Mouse (Mus musculus) liver, adult 10 weeks (tissue): ENCODE measurements around the gene Galnt15. TPM values are rescaled to one million over a fixed set of nuclear protein-coding genes. Genes with fewer than 3 reads are reported as not detected.

Experiments
- polyA plus RNA-seq: library from polyadenylated mRNA; stranded (reverse); fragments of 350-450 nt; fragmentation: Illumina TruSeq; extraction: RNeasy Lipid Tissue Mini Kit (QIAGEN cat#74804); gene quantifications from one replicate; pipeline ENCODE4 v1.2.3, GENCODE M21; 2014; ENCODE audit warnings: low read depth, low replicate concordance

Gene Galnt15
- 0.74 TPM for polyA plus RNA-seq

GRCm38 (mm10) chr14:32028681-32029091, at the start of gene Galnt15:
TSS of gene Galnt15 (plus strand) at chr14:32028989.

GRCm38 (mm10) chr14:32084761-32085485, 56.1 kb downstream of the Galnt15 start, which contains the start of gene Oxnad1:
TSS of gene Oxnad1 (plus strand) at chr14:32085374.

GRCm38 (mm10) chr14:32085486-32086201, 56.9 kb downstream of the Galnt15 start, which contains the start of gene Dph3:
TSS of gene Dph3 (minus strand) at chr14:32085729.

Other genes starting within 250 kb of the Galnt15 start
- 24.6 TPM for gene Ankrd28, start 198.3 kb upstream of the Galnt15 start, polyA plus RNA-seq
- 44.4 TPM for gene Oxnad1, start 56.4 kb downstream of the Galnt15 start, polyA plus RNA-seq
- 23.3 TPM for gene Dph3, start 56.7 kb downstream of the Galnt15 start, polyA plus RNA-seq
- not detected for gene Msmb, start 113.0 kb downstream of the Galnt15 start, polyA plus RNA-seq
- 164 TPM for gene Ncoa4, start 130.9 kb downstream of the Galnt15 start, polyA plus RNA-seq
- 154 TPM for gene Timm23, start 172.9 kb downstream of the Galnt15 start, polyA plus RNA-seq
- 19.5 TPM for gene Parg, start 173.0 kb downstream of the Galnt15 start, polyA plus RNA-seq